Mouse (Mus musculus): ENCODE measurements around the gene Dbr1. TPM values are rescaled to one million over a fixed set of nuclear protein-coding genes. Genes with fewer than 3 reads are reported as not detected.

Gene Dbr1
- polyA plus RNA-seq, 1 experiment from 2014 or later = 13.0 TPM

GRCm38 (mm10) chr9:99557580-99558300 lies 17.9 kb upstream of the Dbr1 start:
- no peak overlapping the region for H3K27ac ChIP-seq (replicated peaks in 1 of 2; ENCODE audit: control insufficient read depth in 1 of 2, insufficient read depth in 1 of 2, low read depth in 2 of 2, low read length in 2 of 2)
- H3K4me3 ChIP-seq (ENCODE audit: control insufficient read depth in 1 of 2, insufficient read depth in 1 of 2, low read depth in 1 of 2, low read length in 2 of 2) = no peak overlapping the region
- H3K36me3 ChIP-seq (ENCODE audit: control insufficient read depth, insufficient read depth, low read length) = no peaks in the 10 kb centered on the region
- H3K9ac ChIP-seq (ENCODE audit: low read length) = no peak overlapping the region
- H3K4me1 ChIP-seq (ENCODE audit: control insufficient read depth in 2 of 2, insufficient read depth in 2 of 2, low read length in 2 of 2) = peaks cover 0 to 18% of the 10 kb centered on the region in 2 experiments; a peak in 2 of 4 replicates
- no peaks in the 10 kb centered on the region for H3K27me3 ChIP-seq (ENCODE audit: control insufficient read depth, insufficient read depth, low read length)
- H3K4me2 ChIP-seq (ENCODE audit: low read length) = no peak overlapping the region
- H3K9me3 ChIP-seq (ENCODE audit: control insufficient read depth, low read length) = no peaks in the 10 kb centered on the region
- ATAC-seq (ENCODE audit: insufficient number of reproducible peaks, insufficient read depth, low FRiP score, low read depth) = no peak
- 68% methylated on average over 8 of the region's 8 CpGs for WGBS

GRCm38 (mm10) chr9:99558824-99559556 lies 16.6 kb upstream of the Dbr1 start:
- Histone ChIP-seq H3K27me3 (ENCODE audit: control insufficient read depth, insufficient read depth, low read length) (no peaks in the 10 kb centered on the region), H3K9ac (ENCODE audit: low read length) (no peak overlapping the region), H3K9me3 (ENCODE audit: control insufficient read depth, low read length) (no peaks in the 10 kb centered on the region), H3K36me3 (ENCODE audit: control insufficient read depth, insufficient read depth, low read length) (no peaks in the 10 kb centered on the region), H3K4me1 (ENCODE audit: control insufficient read depth in 2 of 2, insufficient read depth in 2 of 2, low read length in 2 of 2) (peaks cover 0 to 16% of the 10 kb centered on the region in 2 experiments; a peak in 2 of 4 replicates), H3K4me3 (ENCODE audit: control insufficient read depth in 1 of 2, insufficient read depth in 1 of 2, low read depth in 1 of 2, low read length in 2 of 2) (no peak overlapping the region), H3K27ac (replicated peaks in 1 of 2; ENCODE audit: control insufficient read depth in 1 of 2, insufficient read depth in 1 of 2, low read depth in 2 of 2, low read length in 2 of 2) (no peak overlapping the region), H3K4me2 (ENCODE audit: low read length) (no peak overlapping the region)
- 89% methylated on average over 7 of the region's 7 CpGs for WGBS
- ATAC-seq (ENCODE audit: insufficient number of reproducible peaks, insufficient read depth, low FRiP score, low read depth) = no peak

GRCm38 (mm10) chr9:99559557-99559904 lies 16.1 kb upstream of the Dbr1 start:
- H3K4me1 ChIP-seq (ENCODE audit: control insufficient read depth in 2 of 2, insufficient read depth in 2 of 2, low read length in 2 of 2) = peaks cover 0 to 16% of the 10 kb centered on the region in 2 experiments; a peak in 2 of 4 replicates
- no peak overlapping the region for H3K27ac ChIP-seq (replicated peaks in 1 of 2; ENCODE audit: control insufficient read depth in 1 of 2, insufficient read depth in 1 of 2, low read depth in 2 of 2, low read length in 2 of 2)
- no peaks in the 10 kb centered on the region for H3K36me3 ChIP-seq (ENCODE audit: control insufficient read depth, insufficient read depth, low read length)
- ATAC-seq (ENCODE audit: insufficient number of reproducible peaks, insufficient read depth, low FRiP score, low read depth) = no peak
- no peak overlapping the region for H3K9ac ChIP-seq (ENCODE audit: low read length)
- no peaks in the 10 kb centered on the region for H3K27me3 ChIP-seq (ENCODE audit: control insufficient read depth, insufficient read depth, low read length)
- H3K9me3 ChIP-seq (ENCODE audit: control insufficient read depth, low read length) = no peaks in the 10 kb centered on the region
- no peak overlapping the region for H3K4me3 ChIP-seq (ENCODE audit: control insufficient read depth in 1 of 2, insufficient read depth in 1 of 2, low read depth in 1 of 2, low read length in 2 of 2)
- no peak overlapping the region for H3K4me2 ChIP-seq (ENCODE audit: low read length)

GRCm38 (mm10) chr9:99560389-99560788 lies 15.2 kb upstream of the Dbr1 start:
- WGBS = 93% methylated on average over 3 of the region's 3 CpGs
- Histone ChIP-seq H3K4me3 (ENCODE audit: control insufficient read depth in 1 of 2, insufficient read depth in 1 of 2, low read depth in 1 of 2, low read length in 2 of 2) (no peak overlapping the region), H3K27ac (replicated peaks in 1 of 2; ENCODE audit: control insufficient read depth in 1 of 2, insufficient read depth in 1 of 2, low read depth in 2 of 2, low read length in 2 of 2) (no peak overlapping the region)

GRCm38 (mm10) chr9:99563714-99564113 lies 11.9 kb upstream of the Dbr1 start:
- Histone ChIP-seq H3K27me3 (ENCODE audit: control insufficient read depth, insufficient read depth, low read length) (no peaks in the 10 kb centered on the region), H3K4me1 (ENCODE audit: control insufficient read depth in 2 of 2, insufficient read depth in 2 of 2, low read length in 2 of 2) (peaks cover 2 to 14% of the 10 kb centered on the region in 2 experiments; a peak in 3 of 4 replicates), H3K4me3 (ENCODE audit: control insufficient read depth in 1 of 2, insufficient read depth in 1 of 2, low read depth in 1 of 2, low read length in 2 of 2) (no peak overlapping the region), H3K9me3 (ENCODE audit: control insufficient read depth, low read length) (no peaks in the 10 kb centered on the region), H3K27ac (replicated peaks in 1 of 2; ENCODE audit: control insufficient read depth in 1 of 2, insufficient read depth in 1 of 2, low read depth in 2 of 2, low read length in 2 of 2) (no peak overlapping the region), H3K9ac (ENCODE audit: low read length) (no peak overlapping the region), H3K36me3 (ENCODE audit: control insufficient read depth, insufficient read depth, low read length) (no peaks in the 10 kb centered on the region), H3K4me2 (ENCODE audit: low read length) (no peak overlapping the region)
- ATAC-seq (ENCODE audit: insufficient number of reproducible peaks, insufficient read depth, low FRiP score, low read depth) = no peak
- 14% methylated on average over 11 of the region's 11 CpGs for WGBS

More at GRCm38 (mm10) chr9:99560389-99560788, 15.2 kb upstream of the Dbr1 start:
- Histone ChIP-seq H3K4me1 (ENCODE audit: control insufficient read depth in 2 of 2, insufficient read depth in 2 of 2, low read length in 2 of 2) (peaks cover 0 to 16% of the 10 kb centered on the region in 2 experiments; a peak in 2 of 4 replicates), H3K36me3 (ENCODE audit: control insufficient read depth, insufficient read depth, low read length) (no peaks in the 10 kb centered on the region), H3K27me3 (ENCODE audit: control insufficient read depth, insufficient read depth, low read length) (no peaks in the 10 kb centered on the region), H3K9ac (ENCODE audit: low read length) (no peak overlapping the region), H3K9me3 (ENCODE audit: control insufficient read depth, low read length) (no peaks in the 10 kb centered on the region), H3K4me2 (ENCODE audit: low read length) (no peak overlapping the region)
- ATAC-seq (ENCODE audit: insufficient number of reproducible peaks, insufficient read depth, low FRiP score, low read depth) = no peak

- H3K27ac ChIP-seq (replicated peaks in 1 of 2; ENCODE audit: control insufficient read depth in 1 of 2, insufficient read depth in 1 of 2, low read depth in 2 of 2, low read length in 2 of 2) = peak overlapping the region; percentile 96 to 98
- WGBS = 2% methylated on average over 15 of the region's 15 CpGs
- no peaks in the 10 kb centered on the region for H3K27me3 ChIP-seq (ENCODE audit: control insufficient read depth, insufficient read depth, low read length)
- H3K4me3 ChIP-seq (ENCODE audit: control insufficient read depth in 1 of 2, insufficient read depth in 1 of 2, low read depth in 1 of 2, low read length in 2 of 2) = peak overlapping the region; percentile 83 to 97
- no peaks in the 10 kb centered on the region for H3K36me3 ChIP-seq (ENCODE audit: control insufficient read depth, insufficient read depth, low read length)
- H3K4me1 ChIP-seq (ENCODE audit: control insufficient read depth in 2 of 2, insufficient read depth in 2 of 2, low read length in 2 of 2) = peaks cover 2 to 16% of the 10 kb centered on the region in 2 experiments; a peak in 3 of 4 replicates
- ATAC-seq (ENCODE audit: insufficient number of reproducible peaks, insufficient read depth, low FRiP score, low read depth) = peak; percentile 64
- H3K4me2 ChIP-seq (ENCODE audit: low read length) = peak overlapping the region; percentile 93
- H3K9ac ChIP-seq (ENCODE audit: low read length) = peak overlapping the region; percentile 93
- H3K9me3 ChIP-seq (ENCODE audit: control insufficient read depth, low read length) = no peaks in the 10 kb centered on the region
Measured at GRCm38 (mm10) chr9:99568023-99568346, 7.6 kb upstream of the Dbr1 start.

GRCm38 (mm10) chr9:99568347-99569070 lies 7.1 kb upstream of the Dbr1 start, which contains the start of gene Armc8:
Armc8 (minus strand) TSS chr9:99568899.
- Histone ChIP-seq H3K4me3 (ENCODE audit: control insufficient read depth in 1 of 2, insufficient read depth in 1 of 2, low read depth in 1 of 2, low read length in 2 of 2) (peak within 1 kb of the TSS; percentile 83 to 97), H3K9ac (ENCODE audit: low read length) (peak within 1 kb of the TSS; percentile 93), H3K27ac (replicated peaks in 1 of 2; ENCODE audit: control insufficient read depth in 1 of 2, insufficient read depth in 1 of 2, low read depth in 2 of 2, low read length in 2 of 2) (peak within 1 kb of the TSS; percentile 96 to 98), H3K4me2 (ENCODE audit: low read length) (peak within 1 kb of the TSS; percentile 93), H3K9me3 (ENCODE audit: control insufficient read depth, low read length) (no peaks in the 10 kb centered on the region), H3K36me3 (ENCODE audit: control insufficient read depth, insufficient read depth, low read length) (no peaks in the 10 kb centered on the region), H3K27me3 (ENCODE audit: control insufficient read depth, insufficient read depth, low read length) (no peaks in the 10 kb centered on the region), H3K4me1 (ENCODE audit: control insufficient read depth in 2 of 2, insufficient read depth in 2 of 2, low read length in 2 of 2) (peaks cover 2 to 15% of the 10 kb centered on the region in 2 experiments; a peak in 3 of 4 replicates)
- ATAC-seq (ENCODE audit: insufficient number of reproducible peaks, insufficient read depth, low FRiP score, low read depth) = peak; percentile 93
- WGBS = under 1% methylated on average over 67 of the region's 70 CpGs
